In genomic region chr6:6880361-6881114, GRCm38 (mm10) we compare ENCODE assay signal across 9 mouse cellular contexts. TPM values are rescaled to one million over a fixed set of nuclear protein-coding genes. Genes with fewer than 3 reads are reported as not detected.
A peak's percentile ranks its signal among the peaks of the same experiment; 100 is the strongest.
DNase-seq lines count a peak whose midpoint lies in the region; ATAC-seq and TF ChIP-seq lines count a peak whose summit lies in the region.
"Had no signal": no experiment of that assay in that cellular context is flagged by ENCODE, and none has a peak within 500 bp of the region (broad histone marks: within the 10 kb centered on the region; RNA-seq: fewer than 3 reads in every experiment).

No protein-coding gene starts in this region.

- H3K27me3 ChIP-seq in E14TG2a.4 (ENCODE audit: insufficient read depth, low read length), result peaks cover 93% of the 10 kb centered on the region
- H3K27me3 ChIP-seq in forebrain, embryonic 15.5 days, result peaks cover 49% of the 10 kb centered on the region
- H3K27me3 ChIP-seq in limb, embryonic 15.5 days, result peaks cover 77% of the 10 kb centered on the region

- peak overlapping the region; percentile 66 for H3K4me3 ChIP-seq in gastrocnemius, adult 2 months
- H3K4me3 ChIP-seq in E14TG2a.4 (replicated peaks; ENCODE audit: low read length), result peak overlapping the region; percentile 62
- H3K4me3 ChIP-seq in forebrain, embryonic 15.5 days, result peak overlapping the region; percentile 52
- peak overlapping the region; percentile 62 for H3K4me3 ChIP-seq in limb, embryonic 15.5 days

- ATAC-seq in forebrain, embryonic 15.5 days (replicated peaks), result no peak
- ATAC-seq in limb, embryonic 15.5 days (ENCODE audit: insufficient number of reproducible peaks, low FRiP score, low TSS enrichment, low read depth), result no peak

- no peak for DNase-seq in gastrocnemius, adult 2 months
- no peak for DNase-seq in gastrocnemius, postnatal 25 days
- no peak for DNase-seq in urinary bladder, postnatal 25 days (ENCODE audit: low spot score)
- no peak for DNase-seq in kidney, postnatal 36 days
- no peak for DNase-seq in gastrocnemius, adult 18-20 months (ENCODE audit: low spot score)
- DNase-seq: thymus, postnatal 25 days had no signal

- H3K27ac ChIP-seq in gastrocnemius, adult 2 months, result no peak overlapping the region
- peak overlapping the region; percentile 93 for H3K27ac ChIP-seq in forebrain, embryonic 15.5 days (replicated peaks)
- H3K27ac ChIP-seq in limb, embryonic 15.5 days, result peak overlapping the region; percentile 84; the same call in 1 of the 2 replicates

- H3K9ac ChIP-seq in forebrain, embryonic 15.5 days (replicated peaks), result peak overlapping the region; percentile 70
- peak overlapping the region; percentile 74 for H3K9ac ChIP-seq in limb, embryonic 15.5 days

- no peaks in the 10 kb centered on the region for H3K9me3 ChIP-seq in E14TG2a.4 (ENCODE audit: low read length)
- H3K9me3 ChIP-seq in forebrain, embryonic 15.5 days, result no peaks in the 10 kb centered on the region
- no peaks in the 10 kb centered on the region for H3K9me3 ChIP-seq in limb, embryonic 15.5 days

- no peak for TF ChIP-seq CTCF in gastrocnemius, adult 2 months (IDR thresholded peaks at IDR 0.05)
- TF ChIP-seq CTCF in E14TG2a.4 (conservative IDR thresholded peaks at IDR 0.05; ENCODE audit: low read length), result no peak

- intact Hi-C loops in gastrocnemius, adult 2 months (cut with DNase I), result loop anchor here (10.0 kb wide), 1 partner anchor 876 kb away; no protein-coding TSS in a partner anchor

- H3K4me1 ChIP-seq in E14TG2a.4 (replicated peaks; ENCODE audit: low read depth, low read length), result peaks cover 53% of the 10 kb centered on the region
- H3K4me1 ChIP-seq in forebrain, embryonic 15.5 days, result peaks cover 29% of the 10 kb centered on the region
- peaks cover 40% of the 10 kb centered on the region for H3K4me1 ChIP-seq in limb, embryonic 15.5 days

- peak overlapping the region; percentile 66 for H3K4me2 ChIP-seq in forebrain, embryonic 15.5 days (replicated peaks)
- H3K4me2 ChIP-seq in limb, embryonic 15.5 days, result peak overlapping the region; percentile 91

- WGBS in forebrain, embryonic 15.5 days, result under 1% methylated on average over 24 of the region's 24 CpGs
- 1% methylated on average over 24 of the region's 24 CpGs for WGBS in limb, embryonic 15.5 days

- no peaks in the 10 kb centered on the region for H3K36me3 ChIP-seq in E14TG2a.4 (ENCODE audit: insufficient read depth, low read length)
- no peaks in the 10 kb centered on the region for H3K36me3 ChIP-seq in forebrain, embryonic 15.5 days
- no peaks in the 10 kb centered on the region for H3K36me3 ChIP-seq in limb, embryonic 15.5 days

RNA-seq across cellular contexts. Expression of gene Dlx5, which starts 1.3 kb away (rescaled TPM):
- total RNA-seq in gastrocnemius, adult 2 months (2021), result not detected
- total RNA-seq in gastrocnemius, postnatal 25 days (2021), result not detected
- 81.5 and 84.7 TPM in 2 replicates for polyA plus RNA-seq in forebrain, embryonic 15.5 days (2015; fragmentation: Nextera tagmentation; extraction: Ambion mirVana)
- 47.5 and 53.8 TPM in 2 replicates for polyA plus RNA-seq in limb, embryonic 15.5 days (2015; fragmentation: Nextera tagmentation; extraction: Ambion mirVana)
- not detected for total RNA-seq in gastrocnemius, adult 18-20 months (2021)

RNA-seq across cellular contexts. Expression of gene Dlx6, which starts 17.4 kb away (rescaled TPM):
- not detected for total RNA-seq in gastrocnemius, adult 2 months (2021)
- not detected for total RNA-seq in gastrocnemius, postnatal 25 days (2021)
- polyA plus RNA-seq in forebrain, embryonic 15.5 days (2015; fragmentation: Nextera tagmentation; extraction: Ambion mirVana), result 13.2 and 14.7 TPM in 2 replicates
- polyA plus RNA-seq in limb, embryonic 15.5 days (2015; fragmentation: Nextera tagmentation; extraction: Ambion mirVana), result 1.5 and 1.7 TPM in 2 replicates
- not detected for total RNA-seq in gastrocnemius, adult 18-20 months (2021)
